Mouse (Mus musculus) adrenal gland, adult 2 months (tissue): ENCODE measurements at regions not wholly inside any gene's neighbourhood (a gene's known extent, or its start where the extent isn't known, plus 50 kb on each side); places are given as distances from the start of the nearest gene placed in this dataset.

Experiments
- DNase-seq: peaks from one replicate; pipeline ENCODE4 v3.0.0; 2021

DNA sequence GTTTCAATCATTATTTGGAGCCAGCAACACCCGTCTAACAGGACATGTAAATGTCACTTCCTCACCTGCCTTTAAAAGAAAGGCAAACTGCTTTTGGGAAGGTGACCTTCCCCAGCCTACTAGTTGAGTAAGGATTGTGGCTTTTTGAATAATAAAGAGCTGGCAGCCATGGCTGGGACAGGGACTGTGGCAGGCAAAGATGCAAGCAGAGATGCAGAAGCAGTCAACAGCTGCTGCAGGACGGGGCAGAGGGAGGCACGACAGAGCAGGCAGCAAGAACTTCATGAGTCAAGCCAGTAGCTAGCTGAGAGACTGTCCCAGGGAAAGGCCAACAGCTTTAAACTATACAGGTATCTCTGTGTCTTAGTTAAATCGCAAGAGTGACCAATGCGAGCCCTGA is 334.7 kb upstream of the Zfp462 start:
- DNase-seq, result no peak

DNA sequence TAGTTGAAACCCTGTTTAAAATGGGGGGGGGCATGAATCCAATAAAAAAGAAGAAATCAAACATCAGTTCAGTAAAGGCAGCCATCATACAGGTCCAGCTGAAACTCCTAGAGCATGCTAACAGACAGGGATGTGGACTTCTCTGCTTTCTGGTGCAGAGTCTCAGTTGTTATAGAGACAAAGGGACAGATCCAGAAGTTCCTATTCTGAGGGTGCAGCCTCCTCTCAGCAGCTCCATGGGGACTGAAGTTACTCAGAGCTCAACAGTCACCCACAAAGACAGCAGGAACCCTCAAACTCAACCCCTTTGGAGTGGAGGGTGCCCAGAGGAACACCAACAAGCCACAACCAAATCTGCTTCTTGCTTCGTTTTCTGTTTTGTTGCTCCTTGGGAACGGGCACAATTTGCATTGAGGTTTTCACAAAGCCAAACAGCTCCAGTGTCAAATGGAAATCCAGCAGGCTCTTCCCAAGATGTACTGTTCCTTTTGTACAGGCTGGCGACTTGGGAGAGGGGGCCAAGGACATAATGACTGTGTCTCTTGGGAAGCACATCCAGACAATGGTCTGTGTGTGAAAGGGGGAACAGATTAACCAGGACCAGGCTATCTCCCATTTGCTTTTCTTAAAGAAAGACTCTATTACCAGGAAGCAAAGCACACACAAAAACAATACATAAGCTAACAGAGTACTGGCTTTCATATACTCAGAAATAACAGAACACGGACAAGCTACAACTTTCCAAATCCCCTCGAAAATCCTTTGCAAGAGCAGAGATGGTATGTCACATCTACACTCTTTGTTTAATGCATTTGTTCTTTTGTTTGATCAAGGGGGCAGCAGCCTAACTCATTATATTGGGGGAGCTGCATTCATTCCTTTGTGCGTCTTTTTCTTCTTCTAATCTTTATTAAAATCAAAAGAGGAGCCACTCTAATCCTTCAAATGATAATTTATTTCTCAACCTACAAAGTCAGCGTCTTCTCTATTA is 332.6 kb upstream of the Zfp462 start:
- no peak for DNase-seq

DNA sequence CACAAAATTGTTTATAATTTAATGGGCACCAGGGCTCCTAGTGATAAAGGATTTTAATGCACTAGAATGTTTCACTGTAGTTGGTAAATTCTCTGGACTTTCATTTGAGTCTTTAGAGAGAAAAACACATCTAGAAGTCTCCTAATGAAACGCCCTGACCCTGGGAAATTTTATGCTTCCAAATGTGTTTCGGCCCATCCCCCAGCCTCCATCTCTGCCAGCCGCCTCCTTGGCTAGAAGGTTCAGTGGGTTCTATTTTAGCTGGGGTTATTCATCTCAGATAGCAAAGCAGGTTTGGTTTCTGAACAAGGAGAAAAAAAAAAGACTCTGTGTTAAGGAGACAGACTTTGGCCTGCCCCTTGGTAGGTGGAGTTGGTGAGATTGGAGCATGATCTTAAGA is 331.8 kb upstream of the Zfp462 start:
- DNase-seq, result no peak

DNA sequence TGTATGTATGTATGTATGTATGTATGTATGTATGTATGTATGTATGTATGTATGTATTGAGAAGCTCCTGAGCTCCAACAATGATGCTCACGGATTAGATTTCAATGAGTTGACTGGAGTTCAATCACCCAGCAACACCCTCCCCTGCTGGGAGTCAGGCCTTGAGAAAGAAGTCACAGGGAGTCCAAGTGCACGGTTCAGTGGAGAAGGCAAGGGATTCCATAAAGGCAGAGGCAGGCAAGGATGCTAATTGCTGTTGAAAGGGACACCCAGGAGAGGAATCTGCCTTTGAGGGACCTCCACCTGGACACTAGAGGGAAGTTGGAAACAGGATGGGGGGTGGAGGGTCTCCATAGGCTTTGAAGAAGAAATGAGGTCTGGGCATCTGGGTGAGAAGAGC is 331.2 kb upstream of the Zfp462 start:
- DNase-seq, result no peak

DNA sequence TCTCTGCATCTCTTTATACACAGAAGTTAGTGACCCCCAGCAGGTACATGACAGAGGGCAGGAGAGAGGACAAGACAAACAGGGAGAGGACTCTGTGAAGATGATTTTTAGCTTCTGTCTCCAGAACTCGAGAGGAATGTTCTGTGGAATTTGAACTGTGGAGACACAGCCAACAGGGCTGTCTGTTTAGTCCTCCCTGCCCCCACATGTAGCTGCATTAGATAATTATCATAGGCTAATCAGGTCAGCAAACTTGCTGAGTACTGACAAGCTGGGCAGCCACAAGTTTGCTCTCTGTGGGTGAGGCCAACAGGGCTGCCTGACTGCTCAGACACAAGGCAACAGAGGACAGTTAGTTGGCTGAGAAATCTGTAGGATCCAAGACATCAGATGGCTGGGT is 329.0 kb upstream of the Zfp462 start:
- DNase-seq, result no peak

DNA sequence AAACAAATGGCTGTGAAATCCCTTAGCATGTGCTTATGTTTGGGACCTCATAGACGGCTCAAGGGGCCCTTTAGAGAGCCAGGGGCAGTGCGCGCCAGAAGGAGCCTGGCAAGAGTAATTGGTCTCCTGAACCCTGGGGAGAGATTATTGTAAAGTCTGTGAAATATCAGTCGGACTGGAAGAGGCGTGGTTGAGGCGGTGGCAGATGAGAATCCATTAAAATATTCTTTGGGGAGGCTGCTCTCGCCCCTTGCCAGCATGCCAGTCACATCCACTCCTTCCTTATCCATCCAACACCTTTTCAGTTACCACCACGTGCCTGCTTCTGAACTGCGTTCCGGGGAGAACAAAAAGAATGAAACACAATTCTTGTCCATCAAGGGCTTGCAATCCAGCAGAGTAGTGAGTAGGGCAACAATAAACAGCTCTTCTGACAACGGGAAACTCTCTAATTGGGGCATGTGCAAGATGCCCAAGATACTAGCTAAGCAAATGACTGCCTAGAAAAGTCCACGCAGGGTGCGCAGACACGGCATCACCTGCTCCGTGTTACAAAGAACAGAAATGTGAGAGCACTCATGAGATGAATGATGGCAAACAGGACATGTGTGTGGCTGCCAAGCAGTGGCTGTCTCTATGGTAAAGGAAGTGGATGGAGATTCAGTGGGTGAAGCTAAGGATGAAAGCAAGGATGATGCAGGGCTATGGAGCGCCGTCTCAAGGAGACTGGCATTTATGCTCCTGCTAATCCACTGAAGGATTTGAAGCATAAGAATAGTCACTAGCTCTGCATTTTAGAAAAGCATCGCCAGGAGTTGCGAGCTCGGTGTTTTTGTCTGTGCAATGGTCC is 320.6 kb upstream of the Zfp462 start:
- no peak for DNase-seq

DNA sequence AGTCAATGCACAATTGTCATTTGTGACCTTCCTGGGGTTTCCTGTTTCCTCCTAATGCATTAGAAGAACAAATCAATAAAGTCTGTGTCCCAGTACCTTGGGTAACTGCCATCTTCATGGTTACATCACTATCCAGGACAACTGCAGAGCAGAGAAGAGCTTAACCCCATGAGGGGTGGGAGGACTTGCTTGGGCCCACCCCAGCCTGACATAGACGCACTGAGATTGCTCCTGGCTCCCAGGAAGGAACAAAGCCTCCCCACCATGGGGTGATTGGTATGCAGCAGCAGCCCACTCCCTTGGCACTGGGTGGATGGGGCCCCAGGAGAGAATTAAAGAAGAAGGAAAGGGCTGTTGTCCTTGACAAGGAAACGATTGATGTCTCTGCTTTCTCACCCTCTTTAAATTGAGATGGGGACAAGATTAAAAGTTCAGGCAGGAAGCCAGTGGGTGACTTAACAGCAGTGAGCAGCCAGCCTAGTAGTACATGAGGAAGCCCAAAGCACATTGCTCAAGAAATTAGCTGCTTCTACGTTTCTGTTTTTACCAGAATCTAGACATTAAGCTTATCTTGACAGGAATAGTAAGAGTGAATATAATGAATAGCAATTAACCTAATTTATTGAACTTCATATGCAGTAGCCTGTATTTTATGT is 307.7 kb upstream of the Zfp462 start:
- DNase-seq, result no peak

DNA sequence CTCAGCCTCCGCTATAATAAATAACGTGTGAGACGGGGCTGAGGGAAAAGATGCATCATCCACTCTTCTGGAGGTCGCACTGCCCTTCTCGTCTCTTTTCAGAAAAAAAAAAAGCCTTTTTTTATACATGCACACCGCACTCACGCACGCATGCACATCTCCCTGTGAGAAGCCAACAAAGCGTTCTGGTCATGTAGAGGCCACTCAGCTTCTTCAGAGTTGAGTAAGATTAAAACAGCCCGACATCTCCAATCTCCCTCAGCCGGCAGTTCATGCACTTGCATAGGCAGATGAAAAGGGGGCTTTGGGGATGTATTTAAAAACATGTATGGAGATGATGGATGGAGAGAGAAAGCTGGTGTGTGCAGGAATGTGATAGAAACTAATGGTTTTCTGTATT is 298.8 kb upstream of the Zfp462 start:
- peak; percentile 25 for DNase-seq

DNA sequence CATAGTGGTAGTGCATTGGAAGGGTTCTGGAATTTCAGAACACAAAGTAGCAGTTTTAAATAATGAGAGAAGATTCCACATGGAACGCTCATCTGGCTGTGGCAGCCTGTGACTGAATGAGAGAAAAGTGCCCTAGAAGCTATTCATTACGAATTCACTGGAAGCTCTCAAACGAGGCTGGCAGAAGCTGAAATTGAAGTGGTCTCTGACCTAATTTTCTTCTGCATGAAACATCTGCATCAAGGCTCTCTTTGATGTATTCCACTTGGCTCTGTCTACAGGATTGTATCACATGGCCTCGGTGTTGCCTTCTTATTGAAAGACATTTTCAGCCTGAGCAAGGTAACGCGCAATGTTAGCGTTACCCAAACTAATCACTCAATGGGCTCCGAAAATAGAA is 298.4 kb upstream of the Zfp462 start:
- DNase-seq, result peak; percentile 28

DNA sequence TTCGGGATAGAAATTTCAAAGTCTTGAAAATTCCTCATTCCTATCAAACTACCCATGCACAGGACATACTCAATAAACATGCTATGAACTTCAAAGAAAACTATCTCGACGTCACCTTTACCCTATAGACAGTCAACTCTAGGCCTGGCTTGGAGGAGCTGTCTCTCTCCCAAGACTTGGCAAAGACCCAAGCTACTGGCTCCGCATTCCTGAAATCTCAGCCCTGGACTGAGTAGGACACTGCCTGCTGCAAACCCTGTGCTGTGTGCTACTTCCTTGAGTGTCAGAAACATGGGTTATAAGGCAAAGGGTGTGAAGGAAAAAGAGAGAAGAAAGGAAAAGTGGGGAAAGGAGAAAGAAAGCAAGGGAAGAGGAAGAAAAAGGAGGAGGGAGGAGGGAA is 296.6 kb upstream of the Zfp462 start:
- DNase-seq, result peak; percentile 18

DNA sequence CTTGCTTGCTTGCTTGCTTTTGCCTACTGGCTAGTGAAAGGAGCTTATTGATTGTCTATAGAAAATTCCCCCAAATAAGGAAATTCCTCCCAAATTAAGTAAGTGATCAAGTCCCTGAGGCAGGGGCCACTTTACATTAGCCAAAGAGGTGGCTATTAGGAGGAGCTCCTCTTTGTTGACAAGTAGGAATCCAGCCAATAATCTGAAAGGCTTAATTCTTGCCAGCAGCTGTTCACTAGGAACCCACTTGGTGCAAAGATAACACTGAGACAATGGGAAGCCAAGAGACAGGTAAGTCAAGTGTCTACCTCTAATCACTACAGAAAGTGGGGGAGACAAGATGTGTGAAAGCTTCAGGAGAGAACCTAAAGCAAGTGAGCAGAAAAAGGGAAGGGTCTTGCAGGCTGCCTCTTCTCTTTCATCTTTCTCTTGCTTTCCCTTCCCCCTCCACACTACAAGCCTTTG is 293.2 kb upstream of the Zfp462 start:
- no peak for DNase-seq

DNA sequence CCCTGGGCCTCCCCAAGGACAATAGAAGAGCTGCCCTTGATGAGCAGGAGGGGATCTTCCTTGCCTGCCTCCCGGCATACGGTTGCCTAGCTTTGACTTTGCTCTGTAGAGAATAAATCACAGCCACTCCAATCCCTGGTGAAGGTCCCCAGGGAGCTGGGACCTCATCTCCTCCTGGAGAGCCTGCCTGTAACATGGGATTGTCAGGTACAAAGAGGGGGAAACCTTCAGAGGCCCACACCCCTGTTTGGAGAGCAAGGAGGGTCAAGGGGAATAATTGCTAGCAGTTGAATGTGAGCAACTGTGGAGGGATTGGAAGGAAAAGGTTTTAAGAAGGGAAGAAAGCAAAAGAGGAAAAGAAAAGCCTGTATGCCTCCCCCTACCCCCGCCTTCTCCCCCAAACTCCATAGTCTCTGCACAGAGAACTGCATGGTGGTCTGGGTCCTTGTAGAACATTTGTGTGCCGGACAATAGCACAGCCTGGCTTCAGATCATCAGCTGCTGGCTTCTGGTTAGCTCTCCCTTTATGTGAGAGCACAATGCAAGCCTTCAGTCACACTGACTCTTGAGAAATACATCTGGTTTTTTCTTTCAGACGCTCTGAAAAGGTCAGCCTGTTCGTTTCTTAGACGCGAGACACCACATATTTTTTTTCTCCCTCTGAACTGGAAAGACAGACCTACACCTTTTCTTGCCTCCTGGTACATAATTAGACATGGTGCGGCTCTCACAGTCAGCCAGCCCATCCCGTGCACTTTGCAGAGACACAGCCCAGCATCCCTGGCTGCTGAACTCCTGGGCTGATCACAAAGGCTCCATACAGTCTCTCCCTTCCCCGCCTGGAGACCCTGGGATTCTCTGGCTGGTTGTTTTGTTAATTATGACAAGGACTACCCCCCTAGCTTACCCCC is 292.5 kb upstream of the Zfp462 start:
- peak; percentile 37 for DNase-seq

DNA sequence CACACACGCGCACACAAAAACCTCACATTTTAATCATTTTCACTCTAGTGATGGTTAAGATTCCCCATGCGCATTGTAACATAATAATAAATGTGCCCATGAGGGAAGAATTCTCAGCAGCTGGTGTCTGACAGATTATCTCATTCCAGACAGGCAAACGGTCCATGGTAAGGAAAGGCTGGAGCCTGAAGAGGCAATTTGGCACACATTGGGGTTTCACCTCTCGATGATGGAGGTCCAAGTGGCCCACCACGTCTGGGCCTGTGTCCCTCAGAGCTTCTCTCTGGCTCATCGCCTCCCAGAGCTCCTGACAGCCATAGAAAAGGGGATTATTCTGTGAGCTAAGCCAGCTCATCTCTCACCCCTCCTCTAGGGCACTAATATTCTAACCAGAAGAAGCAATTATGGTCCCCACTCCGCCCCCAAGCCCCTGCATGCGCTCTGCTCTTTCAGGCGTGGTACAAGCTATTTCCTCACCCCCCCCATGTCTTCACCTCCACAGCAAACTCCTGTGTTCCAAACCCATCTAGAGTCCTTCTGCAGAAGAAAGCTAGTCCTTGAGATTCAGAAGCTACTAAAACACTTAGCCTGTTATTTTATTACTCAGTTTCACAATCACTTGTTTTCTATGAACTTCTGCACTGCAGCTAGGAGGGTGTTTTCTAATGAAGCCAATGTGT is 291.6 kb upstream of the Zfp462 start:
- DNase-seq, result no peak
